Mouse (Mus musculus) forebrain, embryonic 10.5 days (tissue): ENCODE measurements at regions not wholly inside any gene's neighbourhood (a gene's known extent, or its start where the extent isn't known, plus 50 kb on each side); places are given as distances from the start of the nearest gene placed in this dataset.

Experiments used
- DNase-seq: peaks from one replicate; pipeline ENCODE4 v3.0.0-alpha.2; 2017; ENCODE audit warnings: low spot score; ENCODE audit errors: extremely low spot score
- H3K27ac ChIP-seq: fragments of 300-500 bp; sonication (generic); 2 replicates; pipeline ENCODE4 v1.5.1; 2016; ENCODE audit warnings: mild to moderate bottlenecking
- H3K27me3 ChIP-seq: fragments of 300-500 bp; sonication (generic); 2 replicates; pipeline ENCODE4 v1.6.1; 2016; ENCODE audit warnings: mild to moderate bottlenecking; ENCODE audit not compliant: poor library complexity, severe bottlenecking
- H3K36me3 ChIP-seq: fragments of 300-500 bp; sonication (generic); replicated peaks from 2 replicates; pipeline ENCODE4 v1.6.1; 2016; ENCODE audit warnings: mild to moderate bottlenecking, moderate library complexity
- H3K4me1 ChIP-seq: fragments of 300-500 bp; sonication (generic); 2 replicates; pipeline ENCODE4 v1.6.1; 2016
- H3K4me3 ChIP-seq: fragments of 300-500 bp; sonication (generic); 2 replicates; pipeline ENCODE4 v1.5.1; 2016; ENCODE audit warnings: mild to moderate bottlenecking, moderate library complexity
- H3K9me3 ChIP-seq: fragments of 300-500 bp; sonication (generic); 2 replicates; pipeline ENCODE4 v1.6.1; 2016; ENCODE audit warnings: mild to moderate bottlenecking, moderate library complexity
- WGBS: fragments of 180-500 bp; shearing (Covaris S2); methylation state at CpG from one replicate; pipeline ENCODE4 v1.1.7; 2016; 5-methylcytosine and 5-hydroxymethylcytosine counted together

- H3K4me1 ChIP-seq, result no peaks in the 10 kb centered on the region
- H3K9me3 ChIP-seq, result no peaks in the 10 kb centered on the region
- no peak for DNase-seq
- no peaks in the 10 kb centered on the region for H3K36me3 ChIP-seq
- H3K27me3 ChIP-seq, result no peaks in the 10 kb centered on the region
- no peak overlapping the region for H3K4me3 ChIP-seq
- 81% methylated on average over 2 of the region's 2 CpGs for WGBS
- no peak overlapping the region for H3K27ac ChIP-seq
Observed at GRCm38 (mm10) chr10:97141561-97141960, 337.8 kb upstream of the Dcn start.

GRCm38 (mm10) chr10:97158561-97159395 is 320.6 kb upstream of the Dcn start:
- H3K36me3 ChIP-seq, result no peaks in the 10 kb centered on the region
- H3K4me1 ChIP-seq, result peaks cover 18% of the 10 kb centered on the region
- H3K27me3 ChIP-seq, result no peaks in the 10 kb centered on the region
- 0 out of 2 replicates have a peak overlapping the region, but pooled peaks have one; percentile 30 for H3K27ac ChIP-seq
- H3K9me3 ChIP-seq, result no peaks in the 10 kb centered on the region
- 59% methylated on average over 10 of the region's 11 CpGs for WGBS
- H3K4me3 ChIP-seq, result no peak overlapping the region
- DNase-seq, result no peak

GRCm38 (mm10) chr10:97159396-97159760 is 320.0 kb upstream of the Dcn start:
- WGBS, result 74% methylated on average over 1 of the region's 1 CpGs
- H3K27ac ChIP-seq, result no peak overlapping the region
- DNase-seq, result no peak

GRCm38 (mm10) chr10:97159831-97160575 is 319.4 kb upstream of the Dcn start:
- H3K36me3 ChIP-seq, result no peaks in the 10 kb centered on the region

More at GRCm38 (mm10) chr10:97159396-97159760, 320.0 kb upstream of the Dcn start:
- Histone ChIP-seq H3K4me1 (peaks cover 18% of the 10 kb centered on the region), H3K36me3 (no peaks in the 10 kb centered on the region), H3K4me3 (no peak overlapping the region), H3K27me3 (no peaks in the 10 kb centered on the region), H3K9me3 (no peaks in the 10 kb centered on the region)

GRCm38 (mm10) chr10:97160892-97161291 is 318.5 kb upstream of the Dcn start:
- Histone ChIP-seq H3K4me1 (peaks cover 18% of the 10 kb centered on the region), H3K9me3 (no peaks in the 10 kb centered on the region), H3K36me3 (no peaks in the 10 kb centered on the region), H3K27me3 (no peaks in the 10 kb centered on the region), H3K4me3 (no peak overlapping the region), H3K27ac (no peak overlapping the region)
- DNase-seq, result no peak
- WGBS, result 58% methylated on average over 2 of the region's 2 CpGs

More at GRCm38 (mm10) chr10:97159831-97160575, 319.4 kb upstream of the Dcn start:
- H3K27me3 ChIP-seq, result no peaks in the 10 kb centered on the region
- WGBS, result 60% methylated on average over 10 of the region's 10 CpGs
- DNase-seq, result peak; percentile 25
- H3K27ac ChIP-seq, result no peak overlapping the region
- H3K4me3 ChIP-seq, result no peak overlapping the region
- H3K4me1 ChIP-seq, result peaks cover 18% of the 10 kb centered on the region
- no peaks in the 10 kb centered on the region for H3K9me3 ChIP-seq

- Histone ChIP-seq H3K27me3 (no peaks in the 10 kb centered on the region), H3K4me3 (no peak overlapping the region), H3K27ac (no peak overlapping the region), H3K9me3 (no peaks in the 10 kb centered on the region), H3K4me1 (no peaks in the 10 kb centered on the region), H3K36me3 (no peaks in the 10 kb centered on the region)
- no peak for DNase-seq
- 84% methylated on average over 3 of the region's 3 CpGs for WGBS
Observed at GRCm38 (mm10) chr10:97178468-97178867, 300.9 kb upstream of the Dcn start.

GRCm38 (mm10) chr10:97189696-97190095 is 289.7 kb upstream of the Dcn start:
- no peak for DNase-seq
- H3K36me3 ChIP-seq, result no peaks in the 10 kb centered on the region
- H3K4me1 ChIP-seq, result no peaks in the 10 kb centered on the region

GRCm38 (mm10) chr10:97211238-97211695 is 268.1 kb upstream of the Dcn start:
- Histone ChIP-seq H3K4me1 (peaks cover 23% of the 10 kb centered on the region), H3K4me3 (no peak overlapping the region), H3K27me3 (no peaks in the 10 kb centered on the region), H3K27ac (no peak overlapping the region), H3K36me3 (no peaks in the 10 kb centered on the region), H3K9me3 (no peaks in the 10 kb centered on the region)
- 79% methylated on average over 4 of the region's 4 CpGs for WGBS
- no peak for DNase-seq

More at GRCm38 (mm10) chr10:97189696-97190095, 289.7 kb upstream of the Dcn start:
- H3K27ac ChIP-seq, result no peak overlapping the region
- H3K9me3 ChIP-seq, result no peaks in the 10 kb centered on the region
- no peaks in the 10 kb centered on the region for H3K27me3 ChIP-seq
- H3K4me3 ChIP-seq, result no peak overlapping the region

GRCm38 (mm10) chr10:97211785-97212398 is 267.5 kb upstream of the Dcn start:
- no peaks in the 10 kb centered on the region for H3K9me3 ChIP-seq
- no peak for DNase-seq
- H3K4me1 ChIP-seq, result peaks cover 23% of the 10 kb centered on the region
- no peaks in the 10 kb centered on the region for H3K27me3 ChIP-seq
- 90% methylated on average over 7 of the region's 7 CpGs for WGBS
- H3K4me3 ChIP-seq, result no peak overlapping the region
- H3K36me3 ChIP-seq, result no peaks in the 10 kb centered on the region
- no peak overlapping the region for H3K27ac ChIP-seq

- no peak for DNase-seq
- H3K27me3 ChIP-seq, result no peaks in the 10 kb centered on the region
- H3K9me3 ChIP-seq, result no peaks in the 10 kb centered on the region
- H3K36me3 ChIP-seq, result no peaks in the 10 kb centered on the region
- H3K4me1 ChIP-seq, result no peaks in the 10 kb centered on the region
- no peak overlapping the region for H3K4me3 ChIP-seq
- no peak overlapping the region for H3K27ac ChIP-seq
- WGBS, result 86% methylated on average over 3 of the region's 3 CpGs
Observed at GRCm38 (mm10) chr10:97219474-97219873, 259.9 kb upstream of the Dcn start.

GRCm38 (mm10) chr10:97220431-97220830 is 259.0 kb upstream of the Dcn start:
- H3K27me3 ChIP-seq, result no peaks in the 10 kb centered on the region
- WGBS, result 93% methylated on average over 3 of the region's 3 CpGs
- no peak for DNase-seq

GRCm38 (mm10) chr10:97235631-97236030 is 243.8 kb upstream of the Dcn start:
- Histone ChIP-seq H3K4me1 (no peaks in the 10 kb centered on the region), H3K36me3 (no peaks in the 10 kb centered on the region), H3K27me3 (no peaks in the 10 kb centered on the region), H3K4me3 (no peak overlapping the region), H3K9me3 (no peaks in the 10 kb centered on the region), H3K27ac (no peak overlapping the region)
- no peak for DNase-seq
- WGBS, result 92% methylated on average over 4 of the region's 4 CpGs

More at GRCm38 (mm10) chr10:97220431-97220830, 259.0 kb upstream of the Dcn start:
- Histone ChIP-seq H3K36me3 (no peaks in the 10 kb centered on the region), H3K9me3 (no peaks in the 10 kb centered on the region), H3K4me1 (no peaks in the 10 kb centered on the region), H3K27ac (no peak overlapping the region), H3K4me3 (no peak overlapping the region)

- no peaks in the 10 kb centered on the region for H3K36me3 ChIP-seq
- no peaks in the 10 kb centered on the region for H3K4me1 ChIP-seq
- no peak for DNase-seq
- no peak overlapping the region for H3K4me3 ChIP-seq
- 82% methylated on average over 2 of the region's 2 CpGs for WGBS
- no peaks in the 10 kb centered on the region for H3K9me3 ChIP-seq
- H3K27me3 ChIP-seq, result no peaks in the 10 kb centered on the region
- no peak overlapping the region for H3K27ac ChIP-seq
Observed at GRCm38 (mm10) chr10:97241476-97241875, 237.9 kb upstream of the Dcn start.
